Mouse (Mus musculus): ENCODE data around the gene Slc12a8. TPM values are rescaled to one million over a fixed set of nuclear protein-coding genes. Genes with fewer than 3 reads are reported as not detected.

The Slc12a8 gene
- total and polyA plus RNA-seq, 2 experiments from 2014 or later = 0.42 to 1.0 TPM

DNA sequence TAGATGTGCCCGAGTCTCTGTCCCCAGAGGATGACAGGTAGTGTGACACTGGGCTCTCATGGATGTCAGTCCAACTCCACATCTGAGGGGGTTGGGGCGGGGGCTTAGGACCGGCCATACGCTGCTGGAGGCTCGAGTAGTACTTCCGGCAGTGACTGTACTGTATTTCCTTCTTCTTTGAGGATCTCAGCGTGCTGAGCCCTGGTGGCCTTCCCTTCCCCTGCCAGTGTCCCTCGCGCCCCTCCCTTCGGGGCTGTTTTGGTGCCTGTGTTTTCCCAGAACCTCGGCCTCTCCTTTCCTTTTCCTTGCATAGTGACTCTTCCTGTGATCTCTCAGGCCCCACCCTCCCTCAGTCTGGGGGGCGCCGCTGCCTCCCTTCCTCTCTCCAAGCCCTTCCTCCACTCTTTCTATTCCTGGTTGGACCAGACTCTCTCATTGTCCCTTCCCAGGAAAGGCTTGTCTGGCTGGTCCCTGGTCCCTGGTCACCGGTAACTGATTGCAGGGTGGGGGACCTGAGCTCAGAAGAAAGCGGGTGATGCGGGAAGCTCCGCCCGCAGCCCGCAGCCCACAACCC is 66.8 kb downstream of the Slc12a8 start:
- TF ChIP-seq CTCF (IDR thresholded peaks at IDR 0.05; ENCODE audit: low read depth) = 0 out of 2 replicates have a peak, but pooled peaks have one; percentile 1
- no peak for TF ChIP-seq EP300 (IDR thresholded peaks at IDR 0.05; ENCODE audit: low read depth)
- DNase-seq (ENCODE audit: low spot score) (peak; percentile 75), ATAC-seq (ENCODE audit: insufficient read depth, low read depth) (peak; percentile 18)
- 15% methylated on average over 19 of the region's 19 CpGs for WGBS
- Histone ChIP-seq H3K9me3 (replicated peaks; ENCODE audit: control insufficient read depth, low read length) (no peaks in the 10 kb centered on the region), H3K9ac (replicated peaks; ENCODE audit: low read depth, low read length) (peak overlapping the region; percentile 45), H3K4me3 (ENCODE audit: low read depth, low read length) (peak overlapping the region; percentile 26; the same call in 1 of the 2 replicates), H3K36me3 (replicated peaks; ENCODE audit: control insufficient read depth, insufficient read depth, low read length) (no peaks in the 10 kb centered on the region), H3K4me2 (ENCODE audit: low read depth, low read length) (peak overlapping the region; percentile 54), H3K27ac (ENCODE audit: low read depth) (peak overlapping the region; percentile 91), H3K27me3 (ENCODE audit: control insufficient read depth, insufficient read depth, low read length) (no peaks in the 10 kb centered on the region), H3K4me1 (ENCODE audit: control insufficient read depth, insufficient read depth) (peaks cover 54% of the 10 kb centered on the region)

DNA sequence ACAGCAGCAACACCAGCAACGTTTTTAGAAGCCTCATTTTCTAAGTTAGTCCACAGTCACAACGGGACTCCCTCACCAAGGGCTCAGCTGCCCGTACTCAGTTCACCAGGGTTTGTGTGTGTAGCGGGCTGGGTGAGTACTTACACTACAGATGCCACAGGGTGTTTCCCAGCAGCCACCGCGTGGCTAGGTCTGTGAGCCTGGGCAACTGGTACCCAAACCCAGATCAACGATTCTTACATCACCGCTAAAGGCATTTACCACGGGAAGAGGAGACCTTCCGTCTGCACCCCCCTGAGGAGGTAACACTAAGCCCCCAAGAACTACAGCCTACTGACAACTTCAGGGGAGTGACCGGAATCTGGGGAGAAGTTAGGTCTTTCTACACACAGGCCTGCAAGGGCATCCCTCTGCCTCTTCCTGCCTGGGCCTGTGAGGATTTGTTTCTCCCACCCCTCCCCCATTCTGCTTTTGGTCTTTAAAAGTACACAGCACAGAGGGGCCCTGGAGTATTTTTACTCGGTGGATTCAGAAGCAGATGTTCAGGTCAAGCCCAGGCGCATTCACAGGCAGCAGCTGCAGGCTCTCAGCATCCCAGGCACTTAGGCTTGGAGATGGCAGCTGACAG is 67.4 kb downstream of the Slc12a8 start:
- Histone ChIP-seq H3K27ac (ENCODE audit: low read depth) (peak overlapping the region; percentile 91), H3K4me3 (ENCODE audit: low read depth, low read length) (peak overlapping the region; percentile 26; the same call in 1 of the 2 replicates), H3K36me3 (replicated peaks; ENCODE audit: control insufficient read depth, insufficient read depth, low read length) (no peaks in the 10 kb centered on the region), H3K27me3 (ENCODE audit: control insufficient read depth, insufficient read depth, low read length) (no peaks in the 10 kb centered on the region), H3K9me3 (replicated peaks; ENCODE audit: control insufficient read depth, low read length) (no peaks in the 10 kb centered on the region), H3K4me2 (ENCODE audit: low read depth, low read length) (peak overlapping the region; percentile 54), H3K9ac (replicated peaks; ENCODE audit: low read depth, low read length) (peak overlapping the region; percentile 45; the same call in 1 of the 2 replicates), H3K4me1 (ENCODE audit: control insufficient read depth, insufficient read depth) (peaks cover 50% of the 10 kb centered on the region)
- TF ChIP-seq EP300 (IDR thresholded peaks at IDR 0.05; ENCODE audit: low read depth) (no peak), CTCF (IDR thresholded peaks at IDR 0.05; ENCODE audit: low read depth) (no peak)
- no peak for ATAC-seq (ENCODE audit: insufficient read depth, low read depth)
- DNase-seq (ENCODE audit: low spot score) = no peak
- 20% methylated on average over 13 of the region's 13 CpGs for WGBS

DNA sequence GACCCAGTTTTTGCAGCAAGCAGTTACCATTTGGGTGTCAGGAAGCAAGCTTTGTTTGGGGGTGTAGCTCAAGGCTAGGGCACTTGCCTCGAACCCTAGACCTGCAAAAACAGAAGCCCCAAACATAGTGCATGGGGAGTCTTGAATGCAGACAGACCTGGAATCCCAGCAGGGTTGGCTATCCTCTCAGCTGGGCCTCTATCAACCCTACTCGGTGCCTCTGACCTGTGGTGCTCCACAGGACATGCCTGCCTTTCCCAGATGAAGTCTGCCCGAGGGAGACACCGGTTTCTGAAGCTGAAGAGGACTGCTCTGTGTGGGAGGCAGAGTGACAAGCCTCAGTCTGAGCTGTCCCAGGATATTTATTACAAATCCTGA is 67.9 kb downstream of the Slc12a8 start:
- peaks cover 45% of the 10 kb centered on the region for H3K4me1 ChIP-seq (ENCODE audit: control insufficient read depth, insufficient read depth)
- no peak overlapping the region for H3K4me3 ChIP-seq (ENCODE audit: low read depth, low read length)
- TF ChIP-seq CTCF (IDR thresholded peaks at IDR 0.05; ENCODE audit: low read depth) (no peak), EP300 (IDR thresholded peaks at IDR 0.05; ENCODE audit: low read depth) (no peak)
- H3K9ac ChIP-seq (replicated peaks; ENCODE audit: low read depth, low read length) = no peak overlapping the region
- H3K27me3 ChIP-seq (ENCODE audit: control insufficient read depth, insufficient read depth, low read length) = no peaks in the 10 kb centered on the region
- ATAC-seq (ENCODE audit: insufficient read depth, low read depth) (no peak), DNase-seq (ENCODE audit: low spot score) (no peak)
- H3K4me2 ChIP-seq (ENCODE audit: low read depth, low read length) = no peak overlapping the region
- H3K27ac ChIP-seq (ENCODE audit: low read depth) = peak overlapping the region; percentile 91
- 14% methylated on average over 4 of the region's 4 CpGs for WGBS
- H3K9me3 ChIP-seq (replicated peaks; ENCODE audit: control insufficient read depth, low read length) = no peaks in the 10 kb centered on the region
- no peaks in the 10 kb centered on the region for H3K36me3 ChIP-seq (replicated peaks; ENCODE audit: control insufficient read depth, insufficient read depth, low read length)

DNA sequence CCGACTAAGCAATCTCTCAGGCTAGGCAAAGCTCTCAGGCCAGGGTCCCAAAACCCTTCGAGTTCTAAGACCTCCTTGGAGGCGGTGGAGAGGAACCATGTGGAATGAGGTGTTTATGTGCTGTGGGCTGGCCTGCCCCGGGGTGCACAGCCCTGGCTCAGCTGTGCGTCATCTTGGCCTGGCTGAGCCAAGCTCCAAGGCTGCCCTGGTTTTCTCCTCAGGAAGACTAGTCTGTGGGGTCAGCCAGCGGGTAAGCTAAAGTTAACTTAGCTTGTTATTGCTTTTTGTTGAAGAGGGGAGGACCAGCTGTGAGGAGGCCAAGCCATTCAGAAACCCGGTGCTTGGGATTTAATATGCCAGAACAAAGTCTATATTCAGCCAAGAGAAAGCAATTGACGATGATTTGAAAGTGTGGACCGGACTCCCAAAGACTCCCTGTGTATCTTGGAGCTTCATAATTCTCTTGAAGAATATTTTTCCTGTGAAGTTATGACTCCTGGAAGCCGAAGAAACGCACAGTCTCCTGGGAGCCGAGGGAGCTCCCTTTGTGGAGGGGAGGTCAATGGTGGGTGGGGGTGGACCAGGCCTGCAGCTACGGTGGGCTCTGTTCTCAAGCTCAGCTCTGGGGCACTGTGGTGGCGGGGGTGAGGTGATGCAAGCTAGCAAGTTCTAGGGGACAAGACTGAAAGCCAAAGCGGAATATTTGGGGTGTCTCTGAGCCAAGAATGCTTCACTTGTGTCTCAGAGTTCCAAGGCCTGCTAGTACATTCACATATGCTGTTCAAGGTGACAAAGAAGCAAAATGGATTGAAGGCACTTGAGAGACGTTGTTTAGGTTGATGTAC is 70.4 kb downstream of the Slc12a8 start:
- no peak for TF ChIP-seq EP300 (IDR thresholded peaks at IDR 0.05; ENCODE audit: low read depth)
- no peak for TF ChIP-seq CTCF (IDR thresholded peaks at IDR 0.05; ENCODE audit: low read depth)

DNA sequence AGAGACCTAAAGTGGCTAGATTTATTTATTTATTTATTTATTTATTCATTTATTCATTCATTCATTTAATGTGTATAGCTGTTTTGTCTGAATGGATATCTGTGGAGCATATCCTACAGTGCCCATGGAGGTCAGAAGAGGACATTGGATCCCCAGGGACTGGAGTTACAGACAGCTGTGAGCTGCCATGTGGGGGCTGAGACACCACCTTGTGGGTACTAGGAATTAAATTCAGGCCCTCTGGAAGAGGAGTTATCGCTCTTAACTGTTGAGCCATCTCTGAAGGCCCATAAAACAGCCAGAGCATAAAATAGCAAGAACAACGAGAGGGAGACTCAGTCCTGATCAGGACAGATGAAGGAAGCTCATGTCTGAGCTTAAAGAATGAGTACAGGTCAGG is 71.7 kb downstream of the Slc12a8 start:
- H3K4me2 ChIP-seq (ENCODE audit: low read depth, low read length) = no peak overlapping the region
- no peak for ATAC-seq (ENCODE audit: insufficient read depth, low read depth)
- no peak overlapping the region for H3K9ac ChIP-seq (replicated peaks; ENCODE audit: low read depth, low read length)
- no peak for DNase-seq (ENCODE audit: low spot score)
- WGBS = 75% methylated on average over 2 of the region's 2 CpGs
- peaks cover 27% of the 10 kb centered on the region for H3K4me1 ChIP-seq (ENCODE audit: control insufficient read depth, insufficient read depth)
- H3K9me3 ChIP-seq (replicated peaks; ENCODE audit: control insufficient read depth, low read length) = no peaks in the 10 kb centered on the region
- TF ChIP-seq CTCF (IDR thresholded peaks at IDR 0.05; ENCODE audit: low read depth) (no peak), EP300 (IDR thresholded peaks at IDR 0.05; ENCODE audit: low read depth) (no peak)
- no peak overlapping the region for H3K27ac ChIP-seq (ENCODE audit: low read depth)
- H3K36me3 ChIP-seq (replicated peaks; ENCODE audit: control insufficient read depth, insufficient read depth, low read length) = no peaks in the 10 kb centered on the region
- H3K4me3 ChIP-seq (ENCODE audit: low read depth, low read length) = no peak overlapping the region
- no peaks in the 10 kb centered on the region for H3K27me3 ChIP-seq (ENCODE audit: control insufficient read depth, insufficient read depth, low read length)

More for the DNA sequence above, 70.4 kb downstream of the Slc12a8 start:
- 76% methylated on average over 16 of the region's 16 CpGs for WGBS
- DNase-seq (ENCODE audit: low spot score) (no peak), ATAC-seq (ENCODE audit: insufficient read depth, low read depth) (no peak)
- Histone ChIP-seq H3K9me3 (replicated peaks; ENCODE audit: control insufficient read depth, low read length) (no peaks in the 10 kb centered on the region), H3K4me3 (ENCODE audit: low read depth, low read length) (no peak overlapping the region), H3K4me2 (ENCODE audit: low read depth, low read length) (no peak overlapping the region), H3K36me3 (replicated peaks; ENCODE audit: control insufficient read depth, insufficient read depth, low read length) (no peaks in the 10 kb centered on the region), H3K27ac (ENCODE audit: low read depth) (0 out of 2 replicates have a peak overlapping the region, but pooled peaks have one; percentile 27), H3K9ac (replicated peaks; ENCODE audit: low read depth, low read length) (no peak overlapping the region), H3K4me1 (ENCODE audit: control insufficient read depth, insufficient read depth) (peaks cover 33% of the 10 kb centered on the region), H3K27me3 (ENCODE audit: control insufficient read depth, insufficient read depth, low read length) (no peaks in the 10 kb centered on the region)

Measured in heart, postnatal 0 days (tissue).